Mouse (Mus musculus) myocyte (in vitro differentiated cells): ENCODE measurements around the gene Pink1.

Source experiments
- CEBPB ChIP-seq: IDR thresholded peaks from 2 replicates; pipeline ENCODE4 v1.6.1; 2011; ENCODE audit warnings: mild to moderate bottlenecking, moderate library complexity; ENCODE audit not compliant: poor library complexity, insufficient read depth, severe bottlenecking
- E2F4 ChIP-seq: IDR thresholded peaks from one replicate; pipeline ENCODE4 v1.6.1; 2011; ENCODE audit warnings: mild to moderate bottlenecking, control low read depth, moderate library complexity; ENCODE audit not compliant: insufficient read depth
- MAX ChIP-seq: IDR thresholded peaks from one replicate; pipeline ENCODE4 v1.6.1; 2011; ENCODE audit warnings: low read depth, mild to moderate bottlenecking, control low read depth
- MYOD1 ChIP-seq, 3 experiments: IDR thresholded peaks; one replicate each; pipeline ENCODE4 v1.6.1; 2011; ENCODE audit warnings: control low read depth in 2 of 3, low read depth in 2 of 3, mild to moderate bottlenecking in 2 of 3, moderate library complexity in 1 of 3; ENCODE audit not compliant: insufficient read length in 2 of 3, control insufficient read depth in 1 of 3
- MYOG ChIP-seq, 3 experiments: IDR thresholded peaks; one replicate each; pipeline ENCODE4 v1.6.1; 2011; ENCODE audit warnings: control low read depth in 2 of 3, low read depth in 2 of 3, mild to moderate bottlenecking in 2 of 3; ENCODE audit not compliant: insufficient read length in 2 of 3, control insufficient read depth in 1 of 3, insufficient read depth in 1 of 3
- POLR2A ChIP-seq: IDR thresholded peaks from one replicate; pipeline ENCODE4 v1.6.1; 2011; ENCODE audit warnings: low read depth, mild to moderate bottlenecking, control low read depth, moderate library complexity; ENCODE audit not compliant: insufficient read length
- POLR2AphosphoS2 ChIP-seq: IDR thresholded peaks from one replicate; pipeline ENCODE4 v1.6.1; 2011; ENCODE audit warnings: low read depth, control low read depth; ENCODE audit not compliant: insufficient read length
- REST ChIP-seq: IDR thresholded peaks from one replicate; pipeline ENCODE4 v1.6.1; 2011; ENCODE audit warnings: mild to moderate bottlenecking, control low read depth, moderate library complexity; ENCODE audit not compliant: insufficient read depth, insufficient read length
- SRF ChIP-seq: IDR thresholded peaks from one replicate; pipeline ENCODE4 v1.6.1; 2011; ENCODE audit warnings: low read depth; ENCODE audit not compliant: control insufficient read depth, insufficient read length
- TCF12 ChIP-seq: IDR thresholded peaks from one replicate; pipeline ENCODE4 v1.6.1; 2011; ENCODE audit warnings: mild to moderate bottlenecking, control low read depth; ENCODE audit not compliant: poor library complexity, insufficient read depth, severe bottlenecking
- TCF3 ChIP-seq: IDR thresholded peaks from one replicate; pipeline ENCODE4 v1.6.1; 2011; ENCODE audit warnings: low read depth, control low read depth; ENCODE audit not compliant: insufficient read length
- USF1 ChIP-seq: IDR thresholded peaks from one replicate; pipeline ENCODE4 v1.6.1; 2011; ENCODE audit warnings: low read depth, mild to moderate bottlenecking, control low read depth, moderate library complexity

- TF ChIP-seq USF1 (no peak), POLR2A (no peak), MAX (no peak), POLR2AphosphoS2 (no peak), MYOD1 (IDR thresholded peaks at IDR 0.05; ENCODE audit: control insufficient read depth in 1 of 3, insufficient read length in 2 of 3, low read depth in 2 of 3) (no peak), TCF12 (no peak), E2F4 (no peak), SRF (no peak), REST (no peak), CEBPB (no peak), MYOG (IDR thresholded peaks at IDR 0.05; ENCODE audit: control insufficient read depth in 1 of 3, insufficient read depth in 1 of 3, insufficient read length in 2 of 3, low read depth in 2 of 3) (no peak), TCF3 (no peak)
Measured at GRCm38 (mm10) chr4:138315781-138316180, 10.3 kb downstream of the Pink1 start.
